ENCODE assay signal across 10 mouse cellular contexts in genomic region chr6:13676196-13676595, GRCm38 (mm10). TPM values are rescaled to one million over a fixed set of nuclear protein-coding genes. Genes with fewer than 3 reads are reported as not detected.
DNase-seq lines count a peak whose midpoint lies in the region; ATAC-seq and TF ChIP-seq lines count a peak whose summit lies in the region.
"Had no signal": no experiment of that assay in that cellular context is flagged by ENCODE, and none has a peak within 500 bp of the region (broad histone marks: within the 10 kb centered on the region; RNA-seq: fewer than 3 reads in every experiment).

No protein-coding gene starts in this region.

- H3K4me3 ChIP-seq in kidney, postnatal 0 days (replicated peaks; ENCODE audit: low read depth, low read length), result peak overlapping the region; percentile 85
- H3K4me3 ChIP-seq in hindbrain, embryonic 12.5 days, result peak overlapping the region; percentile 90; the same call in 1 of the 2 replicates
- peak overlapping the region; percentile 86 for H3K4me3 ChIP-seq in midbrain, embryonic 12.5 days

- no peak for ATAC-seq in kidney, postnatal 0 days (replicated peaks; ENCODE audit: low FRiP score, low read depth)
- ATAC-seq in hindbrain, embryonic 12.5 days (ENCODE audit: low FRiP score), result no peak
- ATAC-seq in midbrain, embryonic 12.5 days (ENCODE audit: low FRiP score, low read depth), result no peak

- H3K9me3 ChIP-seq in kidney, postnatal 0 days (replicated peaks; ENCODE audit: low read length), result no peaks in the 10 kb centered on the region
- H3K9me3 ChIP-seq in hindbrain, embryonic 12.5 days (replicated peaks), result no peaks in the 10 kb centered on the region
- no peaks in the 10 kb centered on the region for H3K9me3 ChIP-seq in midbrain, embryonic 12.5 days

- no peaks in the 10 kb centered on the region for H3K36me3 ChIP-seq in kidney, postnatal 0 days (ENCODE audit: insufficient read depth, low read length)
- H3K36me3 ChIP-seq in hindbrain, embryonic 12.5 days, result no peaks in the 10 kb centered on the region
- H3K36me3 ChIP-seq in midbrain, embryonic 12.5 days, result no peaks in the 10 kb centered on the region

- H3K27me3 ChIP-seq in kidney, postnatal 0 days (ENCODE audit: insufficient read depth, low read length), result no peaks in the 10 kb centered on the region
- H3K27me3 ChIP-seq in hindbrain, embryonic 12.5 days, result no peaks in the 10 kb centered on the region
- no peaks in the 10 kb centered on the region for H3K27me3 ChIP-seq in midbrain, embryonic 12.5 days

- no peaks in the 10 kb centered on the region for H3K4me1 ChIP-seq in kidney, postnatal 0 days (replicated peaks; ENCODE audit: insufficient read depth, low read length)
- H3K4me1 ChIP-seq in hindbrain, embryonic 12.5 days, result peaks cover 5% of the 10 kb centered on the region; the same call in 1 of the 2 replicates
- H3K4me1 ChIP-seq in midbrain, embryonic 12.5 days, result peaks cover 11% of the 10 kb centered on the region

- no peak for TF ChIP-seq CTCF in kidney, postnatal 0 days (IDR thresholded peaks at IDR 0.05; ENCODE audit: low read depth)

- H3K4me2 ChIP-seq in kidney, postnatal 0 days (ENCODE audit: low read length), result peak overlapping the region; percentile 79
- H3K4me2 ChIP-seq in hindbrain, embryonic 12.5 days (replicated peaks), result peak overlapping the region; percentile 82
- H3K4me2 ChIP-seq in midbrain, embryonic 12.5 days (replicated peaks), result peak overlapping the region; percentile 82

- H3K27ac ChIP-seq in kidney, postnatal 0 days, result no peak overlapping the region
- no peak overlapping the region for H3K27ac ChIP-seq in hindbrain, embryonic 12.5 days
- H3K27ac ChIP-seq in midbrain, embryonic 12.5 days (replicated peaks), result no peak overlapping the region

- DNase-seq in kidney, postnatal 0 days (ENCODE audit: low spot score), result no peak
- no peak for DNase-seq in kidney, postnatal 36 days
- DNase-seq in NIH3T3 (ENCODE audit: low read depth), result peak; percentile 34
- DNase-seq in adrenal gland, adult 18-20 months (ENCODE audit: low spot score in 2 of 2), result no peak
- no peak for DNase-seq in layer of hippocampus, adult 11-12 months (ENCODE audit: low spot score)
- no peak for DNase-seq in right cerebral cortex, adult 2 months (ENCODE audit: low spot score in 2 of 2)
- DNase-seq: embryo, embryonic 11 days; kidney, adult 2 months had no signal

- no peak overlapping the region for H3K9ac ChIP-seq in kidney, postnatal 0 days (ENCODE audit: low read depth, low read length)
- H3K9ac ChIP-seq in hindbrain, embryonic 12.5 days, result no peak overlapping the region
- no peak overlapping the region for H3K9ac ChIP-seq in midbrain, embryonic 12.5 days (replicated peaks)

RNA-seq across cellular contexts. Expression of gene Bmt2, which starts 1.6 kb away (rescaled TPM):
- polyA plus RNA-seq in kidney, postnatal 0 days (2015; fragmentation: Nextera tagmentation; extraction: Ambion mirVana), result 9.6 and 11.1 TPM in 2 replicates
- 23.8 and 25.7 TPM in 2 replicates for polyA plus RNA-seq in hindbrain, embryonic 12.5 days (2016; fragmentation: Nextera tagmentation; extraction: Ambion mirVana)
- polyA plus RNA-seq in midbrain, embryonic 12.5 days (2016; fragmentation: Nextera tagmentation; extraction: Ambion mirVana), result 27.2 and 27.8 TPM in 2 replicates
- total RNA-seq in adrenal gland, adult 18-20 months (2021), result 10 to 100 TPM; 10.8 to 11.3 TPM
